Mouse (Mus musculus): ENCODE data around the gene Uhrf1bp1. TPM values are rescaled to one million over a fixed set of nuclear protein-coding genes. Genes with fewer than 3 reads are reported as not detected.
A peak's percentile ranks its signal among the peaks of the same experiment; 100 is the strongest.

Uhrf1bp1 gene
- total and polyA plus RNA-seq, 3 experiments: 23.1 to 43.6 TPM; not detected in 1

GRCm38 (mm10) chr17:27874510-27874909 is 18.3 kb downstream of the Uhrf1bp1 start (continued):
- TF ChIP-seq MEF2A (IDR thresholded peaks at IDR 0.05; ENCODE audit: extremely low read depth, insufficient replicate concordance, low read depth, low read length, poor library complexity, severe bottlenecking): no peak
- TF ChIP-seq GATA1 (IDR thresholded peaks at IDR 0.05; ENCODE audit: low read depth, low read length): peak; percentile 80
- no peak for TF ChIP-seq ZMIZ1 (IDR thresholded peaks at IDR 0.05; ENCODE audit: low read depth, low read length)
- TF ChIP-seq EP300 (IDR thresholded peaks at IDR 0.05; ENCODE audit: low read depth in 1 of 2, low read length in 2 of 2): peak; percentile 66 to 83
- no peak for TF ChIP-seq NELFE (IDR thresholded peaks at IDR 0.05; ENCODE audit: low read depth, low read length)
- TF ChIP-seq MAX (IDR thresholded peaks at IDR 0.05; ENCODE audit: low read length): peak; percentile 42; the same call in 1 of the 2 replicates
- TF ChIP-seq MXI1 (IDR thresholded peaks at IDR 0.05; ENCODE audit: low read depth, low read length): no peak; the same call in 1 of the 2 replicates
- no peak for TF ChIP-seq SMC3 (IDR thresholded peaks at IDR 0.05; ENCODE audit: low read depth, low read length)
- no peak for TF ChIP-seq UBTF (IDR thresholded peaks at IDR 0.05; ENCODE audit: borderline replicate concordance, insufficient read depth, low read depth, low read length)
- TF ChIP-seq POLR2AphosphoS2 (IDR thresholded peaks at IDR 0.05; ENCODE audit: low read length): no peak
- TF ChIP-seq MYB (IDR thresholded peaks at IDR 0.05; ENCODE audit: low read depth, low read length): no peak
- TF ChIP-seq ELF1 (IDR thresholded peaks at IDR 0.05; ENCODE audit: low read depth, low read length): peak; percentile 54
- TF ChIP-seq NRF1 (IDR thresholded peaks at IDR 0.05; ENCODE audit: insufficient read depth, low read depth, low read length, poor library complexity, severe bottlenecking): no peak
- TF ChIP-seq CHD2 (IDR thresholded peaks at IDR 0.05; ENCODE audit: low read length): no peak
- TF ChIP-seq MAFK (IDR thresholded peaks at IDR 0.05; ENCODE audit: borderline replicate concordance, low read depth, low read length): no peak
- no peak for TF ChIP-seq TBP (IDR thresholded peaks at IDR 0.05; ENCODE audit: low read depth, low read length)
- TF ChIP-seq GABPA (IDR thresholded peaks at IDR 0.05; ENCODE audit: low read depth, low read length): no peak
- peak; percentile 61; the same call in 1 of the 2 replicates for TF ChIP-seq SIN3A (IDR thresholded peaks at IDR 0.05; ENCODE audit: low read length)
- TF ChIP-seq USF2 (IDR thresholded peaks at IDR 0.05; ENCODE audit: borderline replicate concordance in 1 of 2, insufficient read depth in 1 of 2, low read depth in 1 of 2, low read length in 2 of 2): no peak

DNA sequence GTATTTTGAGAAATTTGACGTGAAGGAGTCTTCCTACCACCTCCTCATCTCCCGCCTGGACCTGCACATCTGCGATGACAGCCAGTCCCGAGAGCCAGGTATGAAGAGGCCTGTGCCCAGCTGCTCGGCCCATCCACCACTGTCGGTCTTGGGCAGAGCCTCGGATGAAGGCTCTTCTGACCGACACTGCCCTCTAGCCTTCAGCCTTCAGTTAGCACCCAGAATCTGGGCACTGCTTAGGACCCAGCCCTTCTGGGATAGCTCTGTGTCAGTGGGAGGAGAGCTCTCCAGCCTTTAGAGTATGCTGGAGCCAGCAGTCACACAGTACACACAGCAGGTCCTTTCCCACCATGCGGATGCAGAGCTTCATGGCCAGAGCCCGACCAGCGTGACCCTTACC is 25.3 kb downstream of the Uhrf1bp1 start:
- no peak overlapping the region for H3K4me3 ChIP-seq (ENCODE audit: control insufficient read depth in 1 of 2, insufficient read depth in 1 of 2, low read depth in 2 of 2, low read length in 2 of 2)
- H3K4me1 ChIP-seq (ENCODE audit: control insufficient read depth in 1 of 2, insufficient read depth in 2 of 2, low read length in 2 of 2): no peaks in the 10 kb centered on the region
- no peak overlapping the region for H3K9ac ChIP-seq (ENCODE audit: control insufficient read depth, low read depth, low read length, poor library complexity, severe bottlenecking)
- H3K27me3 ChIP-seq (ENCODE audit: control insufficient read depth in 1 of 2, insufficient read depth in 2 of 2, low read length in 2 of 2): no peaks in the 10 kb centered on the region
- no peak for DNase-seq (ENCODE audit: low read depth, low spot score)
- no peak overlapping the region for H3K27ac ChIP-seq (ENCODE audit: control insufficient read depth, low read depth, low read length)
- TF ChIP-seq POLR2AphosphoS5 (IDR thresholded peaks at IDR 0.05; ENCODE audit: borderline replicate concordance, low read depth, low read length) (no peak), CTCF (IDR thresholded peaks at IDR 0.05 in 2 of 3, conservative IDR thresholded peaks at IDR 0.05 in 1 of 3; ENCODE audit: control insufficient read depth in 1 of 3, insufficient read depth in 1 of 3, low read depth in 2 of 3, low read length in 3 of 3, poor library complexity in 1 of 3, severe bottlenecking in 1 of 3) (0 out of 6 replicates have a peak, but pooled peaks of 1 of the 3 experiments have one; percentile 6)
- H3K36me3 ChIP-seq (ENCODE audit: control insufficient read depth in 1 of 2, insufficient read depth in 2 of 2, low read length in 2 of 2): peaks cover 0 to 21% of the 10 kb centered on the region in 2 experiments; a peak in 1 of 4 replicates
- peaks cover 3% of the 10 kb centered on the region; the same call in 1 of the 2 replicates for H3K79me2 ChIP-seq (ENCODE audit: control insufficient read depth, insufficient read depth, low read length, poor library complexity)
- no peaks in the 10 kb centered on the region for H3K9me3 ChIP-seq (replicated peaks; ENCODE audit: insufficient read depth, low read length)

All from MEL (cell line).